Mouse (Mus musculus) liver, adult 2 months (tissue): Measurements from ENCODE around the gene Dlst.

ENCODE experiments used
- CTCF ChIP-seq: fragments of 200-500 bp; IDR thresholded peaks from 2 replicates; pipeline ENCODE4 v1.5.1; 2011; ENCODE audit warnings: low read depth, low read length, control low read depth
- POLR2A ChIP-seq: fragments of 200-500 bp; IDR thresholded peaks from 2 replicates; pipeline ENCODE4 v1.6.1; 2011; ENCODE audit warnings: low read length, control low read depth; ENCODE audit not compliant: insufficient read depth; ENCODE audit errors: extremely low read depth

GRCm38 (mm10) chr12:85084941-85085340 lies 25.7 kb upstream of the Dlst start:
- no peak for TF ChIP-seq POLR2A
- TF ChIP-seq CTCF, result no peak
